Mouse (Mus musculus): ENCODE measurements around the gene Epb41l2.

- TF ChIP-seq CTCF (IDR thresholded peaks at IDR 0.05; ENCODE audit: insufficient read depth, low read depth, low read length) (no peak), POLR2A (IDR thresholded peaks at IDR 0.05; ENCODE audit: insufficient read depth, low read depth, low read length) (no peak)
Observed at GRCm38 (mm10) chr10:25446953-25447525, 87.4 kb downstream of the Epb41l2 start.

All from olfactory bulb, adult 2 months (tissue).